Mouse (Mus musculus) myocyte (in vitro differentiated cells): Measurements from ENCODE around the gene Nipsnap2. TPM values are rescaled to one million over a fixed set of nuclear protein-coding genes. Genes with fewer than 3 reads are reported as not detected.
"Not testable (repeated sequence)": the region's sequence is repeated elsewhere in the genome, so short reads cannot be mapped to it uniquely, and the experiment has no call there.

Experiments used
- H3K27me3 ChIP-seq: one replicate; pipeline ENCODE4 v1.6.1; 2011; ENCODE audit not compliant: control insufficient read depth, insufficient read depth, insufficient read length
- H3K36me3 ChIP-seq: one replicate; pipeline ENCODE4 v1.6.1; 2011; ENCODE audit not compliant: control insufficient read depth, insufficient read depth
- H3K4me2 ChIP-seq: one replicate; pipeline ENCODE4 v1.6.1; 2011; ENCODE audit warnings: low read depth, control low read depth
- H3K4me3 ChIP-seq: one replicate; pipeline ENCODE4 v1.5.1; 2011; ENCODE audit warnings: mild to moderate bottlenecking, control low read depth, moderate library complexity
- H3K79me2 ChIP-seq: one replicate; pipeline ENCODE4 v1.6.1; 2011; ENCODE audit not compliant: control insufficient read depth, insufficient read depth
- H3ac ChIP-seq: one replicate; pipeline ENCODE4 v1.6.1; 2011; ENCODE audit not compliant: control insufficient read depth, insufficient read length
- CEBPB ChIP-seq: IDR thresholded peaks from 2 replicates; pipeline ENCODE4 v1.6.1; 2011; ENCODE audit warnings: mild to moderate bottlenecking, moderate library complexity; ENCODE audit not compliant: poor library complexity, insufficient read depth, severe bottlenecking
- E2F4 ChIP-seq: IDR thresholded peaks from one replicate; pipeline ENCODE4 v1.6.1; 2011; ENCODE audit warnings: mild to moderate bottlenecking, control low read depth, moderate library complexity; ENCODE audit not compliant: insufficient read depth
- MAX ChIP-seq: IDR thresholded peaks from one replicate; pipeline ENCODE4 v1.6.1; 2011; ENCODE audit warnings: low read depth, mild to moderate bottlenecking, control low read depth
- MYOD1 ChIP-seq, 3 experiments: IDR thresholded peaks; one replicate each; pipeline ENCODE4 v1.6.1; 2011; ENCODE audit warnings: control low read depth in 2 of 3, low read depth in 2 of 3, mild to moderate bottlenecking in 2 of 3, moderate library complexity in 1 of 3; ENCODE audit not compliant: insufficient read length in 2 of 3, control insufficient read depth in 1 of 3
- MYOG ChIP-seq, 3 experiments: IDR thresholded peaks; one replicate each; pipeline ENCODE4 v1.6.1; 2011; ENCODE audit warnings: control low read depth in 2 of 3, low read depth in 2 of 3, mild to moderate bottlenecking in 2 of 3; ENCODE audit not compliant: insufficient read length in 2 of 3, control insufficient read depth in 1 of 3, insufficient read depth in 1 of 3
- POLR2A ChIP-seq: IDR thresholded peaks from one replicate; pipeline ENCODE4 v1.6.1; 2011; ENCODE audit warnings: low read depth, mild to moderate bottlenecking, control low read depth, moderate library complexity; ENCODE audit not compliant: insufficient read length
- POLR2AphosphoS2 ChIP-seq: IDR thresholded peaks from one replicate; pipeline ENCODE4 v1.6.1; 2011; ENCODE audit warnings: low read depth, control low read depth; ENCODE audit not compliant: insufficient read length
- REST ChIP-seq: IDR thresholded peaks from one replicate; pipeline ENCODE4 v1.6.1; 2011; ENCODE audit warnings: mild to moderate bottlenecking, control low read depth, moderate library complexity; ENCODE audit not compliant: insufficient read depth, insufficient read length
- SRF ChIP-seq: IDR thresholded peaks from one replicate; pipeline ENCODE4 v1.6.1; 2011; ENCODE audit warnings: low read depth; ENCODE audit not compliant: control insufficient read depth, insufficient read length
- TCF12 ChIP-seq: IDR thresholded peaks from one replicate; pipeline ENCODE4 v1.6.1; 2011; ENCODE audit warnings: mild to moderate bottlenecking, control low read depth; ENCODE audit not compliant: poor library complexity, insufficient read depth, severe bottlenecking
- TCF3 ChIP-seq: IDR thresholded peaks from one replicate; pipeline ENCODE4 v1.6.1; 2011; ENCODE audit warnings: low read depth, control low read depth; ENCODE audit not compliant: insufficient read length
- USF1 ChIP-seq: IDR thresholded peaks from one replicate; pipeline ENCODE4 v1.6.1; 2011; ENCODE audit warnings: low read depth, mild to moderate bottlenecking, control low read depth, moderate library complexity
- polyA plus RNA-seq: library from polyadenylated mRNA; unstranded; fragments of >200 nt; fragmentation: generic; extraction: Trizol; gene quantifications from one replicate; pipeline ENCODE4 v1.2.1, GENCODE M21; 2012; ENCODE audit warnings: missing spikeins

Gene Nipsnap2
- polyA plus RNA-seq, result 67.6 TPM

DNA sequence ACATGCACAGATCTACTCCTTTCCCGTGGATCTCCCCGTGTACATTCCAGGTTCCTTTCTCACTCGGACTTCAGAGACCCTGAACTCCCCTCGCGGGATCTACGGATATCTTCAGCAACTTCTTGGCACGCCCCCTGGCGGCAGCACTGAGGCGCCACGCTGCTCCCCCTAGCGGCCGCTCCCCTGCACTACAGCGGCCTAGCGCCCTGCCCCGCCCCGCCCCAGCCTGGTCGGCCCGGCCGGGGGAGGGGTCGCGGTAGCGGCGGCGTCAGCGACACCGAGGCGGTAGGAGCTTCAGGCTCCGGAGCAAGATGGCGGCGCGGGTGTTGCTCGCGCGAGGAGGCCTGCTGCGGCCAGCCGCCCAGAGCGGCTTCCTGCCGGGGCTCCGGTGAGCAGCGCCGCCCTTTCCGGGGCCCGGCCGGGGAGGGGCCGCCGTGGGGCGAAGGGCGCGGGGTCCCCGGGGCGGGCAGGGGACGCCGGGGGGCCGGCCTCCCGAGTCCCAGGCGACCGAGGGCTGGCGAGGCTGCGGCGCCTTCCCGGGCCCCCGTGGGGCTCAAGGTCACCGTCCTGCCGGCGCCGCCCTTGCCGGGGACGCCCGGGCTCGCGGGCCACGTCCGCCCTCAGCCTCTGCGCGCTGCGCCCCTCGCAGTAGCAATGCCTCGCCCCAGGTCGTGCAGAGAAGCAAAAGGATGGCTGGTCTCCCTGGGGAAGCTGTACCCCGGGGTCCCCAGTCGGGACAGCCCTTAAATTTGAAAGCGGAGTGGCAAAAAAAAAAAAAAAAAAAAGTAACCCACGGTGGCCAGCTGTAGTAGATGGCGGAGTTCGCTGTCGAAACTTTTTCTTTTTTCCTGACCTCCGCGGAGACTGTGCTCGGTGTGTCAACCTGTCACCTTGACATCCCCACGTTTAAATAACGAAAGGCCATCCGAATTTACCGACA is at the start of gene Nipsnap2:
Nipsnap2 (plus strand) TSS at position 230 of the 940 bp plus-strand sequence.
- Histone ChIP-seq H3K4me2 (peak within 1 kb of the TSS; percentile 91), H3K79me2 (peaks cover 29% of the 10 kb centered on the region), H3ac (peak within 1 kb of the TSS; percentile 78), H3K27me3 (no peaks in the 10 kb centered on the region), H3K4me3 (peak within 1 kb of the TSS; percentile 44), H3K36me3 (no peaks in the 10 kb centered on the region)
- TF ChIP-seq CEBPB, result no peak
- TF ChIP-seq SRF, result peak; percentile 51
- no peak for TF ChIP-seq TCF12
- no peak for TF ChIP-seq REST
- no peak for TF ChIP-seq E2F4
- peak; percentile 56 for TF ChIP-seq POLR2AphosphoS2
- peak in 1 of 3 experiments; percentile 17 for TF ChIP-seq MYOG (IDR thresholded peaks at IDR 0.05; ENCODE audit: control insufficient read depth in 1 of 3, insufficient read depth in 1 of 3, insufficient read length in 2 of 3, low read depth in 2 of 3)
- TF ChIP-seq MAX, result no peak
- no peak for TF ChIP-seq USF1
- no peak for TF ChIP-seq MYOD1 (IDR thresholded peaks at IDR 0.05; ENCODE audit: control insufficient read depth in 1 of 3, insufficient read length in 2 of 3, low read depth in 2 of 3)
- TF ChIP-seq POLR2A, result peak; percentile 66
- no peak for TF ChIP-seq TCF3

- not testable (repeated sequence) for H3K27me3 ChIP-seq, H3ac ChIP-seq, H3K4me3 ChIP-seq, H3K79me2 ChIP-seq, H3K4me2 ChIP-seq, H3K36me3 ChIP-seq
Measured at GRCm38 (mm10) chr5:129685141-129685540, 39.7 kb upstream of the Nipsnap2 start.

DNA sequence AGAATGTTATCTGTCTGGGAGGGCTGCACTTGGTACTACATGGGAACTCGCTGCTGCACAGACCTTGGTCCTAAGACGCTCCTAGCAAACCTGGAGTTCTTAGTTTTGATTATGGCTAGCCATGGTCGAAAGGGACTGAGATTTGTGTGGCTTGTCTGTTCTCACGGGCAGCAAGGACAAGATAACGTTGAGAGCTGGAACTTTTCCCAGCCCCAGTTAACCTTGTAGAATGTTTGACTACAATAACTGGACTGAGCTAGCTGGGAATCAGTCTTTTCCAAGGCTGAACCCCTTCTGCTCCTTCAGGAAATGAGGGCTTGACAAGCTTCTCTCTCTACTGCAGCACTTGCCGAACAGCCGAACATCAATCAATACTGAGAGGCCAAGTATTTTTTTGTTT is 37.2 kb upstream of the Nipsnap2 start:
- no peaks in the 10 kb centered on the region for H3K36me3 ChIP-seq
- no peak overlapping the region for H3K4me2 ChIP-seq
- no peaks in the 10 kb centered on the region for H3K79me2 ChIP-seq
- TF ChIP-seq MYOG (IDR thresholded peaks at IDR 0.05; ENCODE audit: control insufficient read depth in 1 of 3, insufficient read depth in 1 of 3, insufficient read length in 2 of 3, low read depth in 2 of 3) (no peak), TCF12 (no peak), REST (no peak), POLR2AphosphoS2 (no peak), MAX (no peak), E2F4 (no peak), USF1 (no peak), TCF3 (no peak), SRF (no peak), POLR2A (no peak), CEBPB (no peak), MYOD1 (IDR thresholded peaks at IDR 0.05; ENCODE audit: control insufficient read depth in 1 of 3, insufficient read length in 2 of 3, low read depth in 2 of 3) (no peak)
- H3ac ChIP-seq, result no peak overlapping the region
- H3K27me3 ChIP-seq, result peaks cover 5% of the 10 kb centered on the region
- no peak overlapping the region for H3K4me3 ChIP-seq

DNA sequence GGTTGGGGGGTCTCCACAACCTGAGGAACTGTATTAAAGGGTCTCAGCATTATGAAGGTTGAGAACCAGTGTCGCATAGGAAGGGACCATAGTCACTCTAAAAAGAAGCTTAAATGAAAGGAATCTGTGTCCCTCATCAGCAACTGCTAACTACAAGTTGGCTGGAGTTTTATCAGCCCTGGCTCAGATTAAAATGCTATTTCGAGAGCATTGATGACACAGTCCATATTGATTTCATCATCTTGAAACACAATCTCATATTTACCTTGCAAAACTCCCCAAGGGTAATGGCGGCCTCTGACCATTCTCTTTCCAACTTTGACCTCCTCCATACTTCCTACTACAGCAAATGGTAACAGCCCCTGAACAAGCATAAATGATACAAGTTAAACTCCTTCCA is 34.3 kb upstream of the Nipsnap2 start:
- no peak overlapping the region for H3K4me2 ChIP-seq
- no peaks in the 10 kb centered on the region for H3K36me3 ChIP-seq
- no peak overlapping the region for H3ac ChIP-seq
- no peaks in the 10 kb centered on the region for H3K27me3 ChIP-seq
- H3K4me3 ChIP-seq, result no peak overlapping the region
- no peaks in the 10 kb centered on the region for H3K79me2 ChIP-seq
- TF ChIP-seq MAX, result no peak
- no peak for TF ChIP-seq E2F4
- TF ChIP-seq REST, result no peak
- TF ChIP-seq SRF, result no peak
- no peak for TF ChIP-seq CEBPB
- TF ChIP-seq MYOG (IDR thresholded peaks at IDR 0.05; ENCODE audit: control insufficient read depth in 1 of 3, insufficient read depth in 1 of 3, insufficient read length in 2 of 3, low read depth in 2 of 3), result no peak
- no peak for TF ChIP-seq MYOD1 (IDR thresholded peaks at IDR 0.05; ENCODE audit: control insufficient read depth in 1 of 3, insufficient read length in 2 of 3, low read depth in 2 of 3)
- no peak for TF ChIP-seq TCF3
- TF ChIP-seq POLR2A, result no peak
- no peak for TF ChIP-seq USF1
- TF ChIP-seq POLR2AphosphoS2, result no peak
- TF ChIP-seq TCF12, result no peak
